Mouse (Mus musculus) cortical plate, adult 2 months (tissue): ENCODE measurements around the gene Tmem108.

ENCODE experiments used
- CTCF ChIP-seq: fragments of 200-500 bp; IDR thresholded peaks from 2 replicates; pipeline ENCODE4 v1.5.1; 2011; ENCODE audit warnings: mild to moderate bottlenecking, control low read depth, low read length; ENCODE audit not compliant: insufficient read depth; ENCODE audit errors: extremely low read depth
- POLR2A ChIP-seq: fragments of 200-500 bp; IDR thresholded peaks from 2 replicates; pipeline ENCODE4 v1.6.1; 2011; ENCODE audit warnings: mild to moderate bottlenecking, low read length, control low read depth; ENCODE audit not compliant: insufficient read depth; ENCODE audit errors: extremely low read depth

DNA sequence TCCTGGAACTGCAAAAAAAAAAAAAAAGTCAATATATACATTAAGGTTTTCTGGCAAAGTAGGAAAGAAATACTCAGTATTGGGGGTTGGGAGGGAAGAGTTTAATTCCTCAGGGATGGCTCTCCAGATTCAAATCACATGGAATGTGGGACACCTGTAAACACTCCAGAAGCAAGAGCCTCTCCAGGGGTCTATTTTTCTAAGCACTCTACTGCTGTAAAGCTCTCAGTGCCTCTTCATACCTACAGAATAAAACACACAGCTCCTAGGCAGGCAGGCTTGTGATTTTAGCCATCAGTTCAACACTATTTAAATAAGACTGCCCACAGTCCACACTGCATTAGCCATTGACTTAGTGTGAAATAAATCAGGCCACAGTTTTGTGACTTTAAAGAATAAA, 53.8 kb downstream of the Tmem108 start:
- TF ChIP-seq POLR2A = no peak
- no peak for TF ChIP-seq CTCF
